Mouse (Mus musculus): ENCODE results near the gene Ces2c.
"Not testable (repeated sequence)": the region's sequence is repeated elsewhere in the genome, so short reads cannot be mapped to it uniquely, and the experiment has no call there.

Ces2c gene

DNA sequence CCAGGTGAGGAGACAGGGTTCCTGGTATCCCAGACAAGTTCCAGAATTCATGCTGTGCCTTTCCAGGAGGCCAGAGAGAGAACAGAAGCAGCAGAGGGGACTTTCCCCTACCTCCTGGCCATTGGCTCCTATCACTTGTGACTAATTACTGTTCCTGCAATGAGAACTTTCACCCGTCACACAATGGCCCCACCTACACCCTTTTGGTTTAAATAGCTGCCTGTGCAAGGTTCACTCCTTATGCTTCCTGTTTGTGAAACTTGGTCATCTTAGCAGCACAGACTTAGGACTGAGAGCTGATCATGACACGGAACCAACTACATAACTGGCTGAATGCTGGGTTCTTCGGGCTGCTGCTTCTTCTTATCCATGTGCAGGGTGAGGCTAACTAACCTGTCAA lies at the start of gene Ces2c:
Gene Ces2c, plus strand, starts transcription at position 238 of the 400 bp plus-strand sequence.
- DNase-seq (ENCODE audit: low read depth, low spot score) = peak; percentile 2

DNA sequence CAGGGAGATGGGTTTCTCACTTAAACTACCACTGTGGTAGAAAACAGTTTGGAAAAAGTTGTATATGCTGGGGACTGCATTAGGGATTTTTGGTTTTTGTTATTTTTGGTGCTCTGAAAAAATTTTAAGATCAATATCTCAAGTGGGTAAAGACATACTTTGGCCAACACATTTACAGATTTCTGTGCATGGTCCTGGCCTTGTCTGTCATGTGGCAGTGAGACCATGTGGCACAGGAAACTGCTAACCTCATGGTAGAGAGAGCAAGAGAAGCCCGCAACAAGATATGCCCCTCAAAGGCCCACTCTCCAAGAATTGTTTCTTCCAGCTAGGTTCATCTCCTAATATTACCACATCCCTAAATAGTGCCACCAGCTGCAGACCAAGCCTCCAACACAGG lies 47.5 kb upstream of the Ces2c start:
- no peak for DNase-seq (ENCODE audit: low read depth, low spot score)

DNA sequence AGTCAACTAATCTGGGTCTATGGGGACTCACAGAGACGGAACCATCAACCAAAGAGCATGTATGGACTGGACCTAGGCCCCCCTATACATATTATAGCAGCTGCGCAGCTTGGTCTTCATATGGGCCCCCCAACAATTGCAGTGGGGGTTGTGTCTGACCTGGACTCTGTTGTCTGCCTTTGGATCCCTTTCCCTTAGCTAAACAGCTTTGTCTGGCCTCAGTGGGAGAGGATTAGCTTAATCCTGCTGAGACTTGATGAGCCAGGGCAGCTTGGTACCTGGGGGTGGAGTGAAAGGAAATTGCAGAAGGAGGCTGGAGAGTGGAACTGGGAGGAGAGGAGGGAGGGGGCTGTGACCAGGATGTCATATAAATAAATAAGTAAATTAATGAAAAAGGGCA lies 40.7 kb upstream of the Ces2c start:
- no peak for DNase-seq (ENCODE audit: low read depth, low spot score)

DNA sequence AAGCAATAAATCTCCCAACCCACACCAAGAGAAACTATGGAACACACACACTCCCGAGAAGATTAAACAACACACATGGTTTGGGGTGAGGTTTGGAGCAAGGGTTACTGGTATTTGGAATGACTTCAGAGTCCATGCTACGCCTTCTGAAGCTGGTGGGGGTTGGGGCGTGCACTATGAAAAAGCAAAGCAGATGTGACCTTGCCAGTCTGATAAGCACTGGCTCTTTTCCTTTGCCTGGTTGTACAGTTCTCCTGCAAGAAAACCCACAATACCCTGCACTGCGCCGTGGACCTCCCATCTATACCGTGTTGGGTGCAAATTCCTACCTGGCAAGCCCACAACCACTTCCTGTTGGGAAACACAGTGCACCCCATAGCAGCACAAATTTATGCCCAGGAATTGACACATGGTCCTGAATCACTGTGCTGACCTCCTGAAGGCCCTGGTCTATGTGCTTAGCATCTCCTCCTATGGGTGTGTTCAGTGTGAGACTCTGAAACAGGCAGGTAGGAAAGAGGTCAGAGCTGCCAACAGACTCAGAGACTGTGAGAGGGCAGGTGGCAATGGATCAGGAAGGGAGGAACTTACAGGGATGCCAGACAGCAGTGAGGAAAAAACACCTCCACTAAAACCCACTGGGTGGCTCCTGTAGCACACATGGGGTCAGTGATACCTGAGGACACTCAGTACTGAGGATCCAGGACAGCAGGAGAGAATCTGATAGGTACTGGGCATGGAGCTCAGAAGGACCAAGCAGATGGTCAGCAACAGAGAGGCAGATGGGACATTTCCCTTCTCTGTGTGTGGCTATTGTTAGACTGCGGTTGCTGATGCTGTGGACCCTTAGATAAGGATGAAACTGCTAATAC lies 38.1 kb upstream of the Ces2c start:
- DNase-seq (ENCODE audit: low read depth, low spot score) = no peak

DNA sequence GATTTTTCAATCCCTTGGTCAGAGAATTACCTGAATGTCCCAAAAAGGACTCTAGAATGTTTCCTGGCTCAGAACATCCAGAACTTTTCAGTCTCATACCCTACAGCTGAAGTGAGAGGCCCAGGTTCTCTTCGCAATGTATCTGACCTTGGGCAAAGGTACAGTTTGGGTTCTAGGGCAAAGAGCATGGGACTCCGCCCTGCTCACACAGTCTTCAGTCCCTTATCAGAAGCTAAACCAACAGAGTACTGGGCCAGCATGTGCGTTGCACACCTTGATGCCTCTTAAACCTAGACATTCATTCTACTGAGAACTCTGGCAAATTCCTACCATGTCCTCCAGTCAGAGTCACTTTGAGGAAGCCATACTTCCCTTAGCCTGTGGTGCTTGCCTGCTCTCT lies 37.4 kb upstream of the Ces2c start:
- DNase-seq (ENCODE audit: low read depth, low spot score) = no peak

DNA sequence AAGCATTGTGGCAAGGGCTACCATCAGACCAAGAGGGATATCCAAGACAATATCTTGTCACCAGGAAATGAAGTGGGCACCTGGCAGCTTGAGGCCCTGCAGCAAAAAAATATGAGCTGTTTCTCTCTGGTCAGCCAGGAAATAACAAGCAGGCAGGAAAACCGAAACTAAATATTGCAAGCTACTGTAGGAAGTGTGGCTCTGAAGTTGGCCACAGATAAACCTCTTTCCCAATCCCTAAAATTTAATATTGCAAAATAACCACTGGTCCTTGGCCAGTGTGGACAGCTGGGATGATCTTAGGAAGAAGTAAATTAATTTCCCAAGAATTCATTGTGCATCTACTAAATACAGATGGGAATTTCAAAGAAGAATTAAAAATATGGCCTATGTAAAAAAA lies 20.0 kb upstream of the Ces2c start:
- DNase-seq (ENCODE audit: low read depth, low spot score) = no peak

DNA sequence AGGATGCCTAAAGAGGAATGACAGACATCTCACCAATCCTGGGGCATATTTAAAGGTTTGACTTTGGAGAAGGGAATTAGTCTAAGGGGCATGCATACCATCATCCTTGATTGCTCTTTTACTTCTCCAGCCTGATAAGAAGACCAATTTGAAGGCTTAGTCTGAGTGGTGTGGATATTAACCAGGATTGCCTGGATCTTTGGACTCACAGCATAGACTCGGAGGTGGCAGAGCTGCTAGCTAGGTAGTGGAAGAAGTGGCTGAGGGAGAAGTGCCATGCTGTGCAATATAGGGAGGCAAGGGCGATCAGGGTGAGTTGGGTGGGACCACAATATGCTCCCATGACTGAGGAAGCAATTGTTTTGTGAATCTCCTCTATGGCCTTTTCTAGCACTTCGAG lies 18.6 kb upstream of the Ces2c start:
- no peak for DNase-seq (ENCODE audit: low read depth, low spot score)

DNA sequence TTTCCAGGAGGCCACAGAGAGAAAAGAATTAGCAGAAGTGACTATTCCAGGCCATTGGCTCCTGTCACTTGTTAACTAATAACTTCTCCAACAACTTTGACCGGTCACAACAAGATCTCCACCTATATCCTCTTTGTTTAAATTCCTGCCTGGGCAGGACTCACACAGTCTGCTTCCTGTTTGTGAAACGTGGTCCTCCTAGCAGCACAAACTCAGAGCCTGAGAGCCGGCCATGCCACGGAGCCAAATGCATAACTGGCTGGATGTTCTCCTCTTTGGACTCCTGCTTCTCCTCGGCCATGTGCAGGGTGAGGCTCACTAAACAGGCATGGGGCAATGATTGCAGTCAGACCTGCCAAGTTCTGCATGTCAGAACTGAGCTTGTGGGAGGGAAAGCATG lies 15.4 kb upstream of the Ces2c start, which contains the start of gene Ces2b:
Gene Ces2b, plus strand, starts transcription at position 133 of the 400 bp plus-strand sequence.
- DNase-seq (ENCODE audit: low read depth, low spot score) = no peak

DNA sequence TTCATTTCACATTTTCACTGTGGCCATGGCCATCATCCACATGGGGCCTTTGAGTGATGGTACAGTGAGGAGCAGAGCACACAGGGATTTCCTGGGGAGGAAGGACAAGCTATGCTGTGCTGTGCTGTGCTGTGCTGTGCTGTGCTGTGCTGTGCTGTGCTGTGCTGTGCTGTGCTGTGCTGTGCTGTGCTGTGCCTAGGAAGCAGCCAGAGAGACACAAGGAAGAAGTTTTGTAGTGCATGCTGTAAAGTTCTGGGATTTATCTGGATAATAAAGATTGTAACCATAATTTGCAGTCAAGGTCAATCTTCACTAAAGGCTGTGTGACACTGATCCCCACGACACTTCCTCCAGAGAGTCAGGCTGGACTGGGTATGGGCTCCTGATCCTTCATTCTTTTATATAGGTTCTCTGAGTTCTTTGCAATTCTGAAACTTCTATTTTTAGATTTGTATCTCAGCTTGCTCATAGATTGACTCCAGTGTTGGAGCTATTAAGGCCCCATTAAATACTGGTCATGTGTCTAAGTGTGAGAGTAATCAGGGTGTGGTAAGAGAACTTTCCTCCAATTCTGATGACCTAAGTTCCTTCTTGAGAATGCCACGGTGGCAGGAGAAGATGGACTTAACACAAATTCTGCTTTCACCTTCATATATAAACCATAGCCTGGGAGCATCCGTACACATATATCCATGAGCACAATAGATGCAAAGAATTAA lies 5.3 kb upstream of the Ces2c start:
- no peak for DNase-seq (ENCODE audit: low read depth, low spot score)

DNA sequence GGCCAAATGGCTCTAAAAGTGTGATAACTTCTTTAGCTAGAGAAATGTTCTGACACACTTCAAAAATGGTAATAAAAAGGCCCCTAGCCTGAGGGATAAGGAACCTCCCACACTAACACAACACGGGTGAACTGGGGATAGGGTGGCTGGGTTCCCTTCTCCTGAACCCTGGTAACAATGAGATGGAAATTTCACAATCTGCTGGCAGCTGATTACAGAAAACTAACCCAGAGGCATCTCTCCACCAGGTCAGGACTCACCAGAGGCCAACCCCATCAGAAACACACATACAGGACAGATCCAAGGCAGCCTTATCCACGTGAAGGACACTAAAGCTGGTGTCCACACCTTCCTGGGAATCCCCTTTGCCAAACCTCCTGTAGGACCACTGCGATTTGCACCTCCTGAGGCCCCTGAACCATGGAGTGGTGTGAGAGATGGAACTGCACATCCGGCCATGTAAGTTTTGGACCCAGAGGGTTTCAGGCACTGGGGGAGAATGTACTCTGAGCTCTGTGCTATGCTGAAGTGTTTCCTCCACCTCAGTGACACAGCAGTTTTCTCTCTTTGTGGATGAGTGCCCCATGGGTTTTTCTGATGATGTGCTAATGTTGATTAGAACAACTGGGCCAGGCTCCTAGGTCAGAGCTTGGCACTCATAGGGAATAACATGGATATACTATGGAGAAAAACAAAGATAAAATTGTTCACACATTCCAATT lies 1.0 kb downstream of the Ces2c start:
- no peak for DNase-seq (ENCODE audit: low read depth, low spot score)

DNA sequence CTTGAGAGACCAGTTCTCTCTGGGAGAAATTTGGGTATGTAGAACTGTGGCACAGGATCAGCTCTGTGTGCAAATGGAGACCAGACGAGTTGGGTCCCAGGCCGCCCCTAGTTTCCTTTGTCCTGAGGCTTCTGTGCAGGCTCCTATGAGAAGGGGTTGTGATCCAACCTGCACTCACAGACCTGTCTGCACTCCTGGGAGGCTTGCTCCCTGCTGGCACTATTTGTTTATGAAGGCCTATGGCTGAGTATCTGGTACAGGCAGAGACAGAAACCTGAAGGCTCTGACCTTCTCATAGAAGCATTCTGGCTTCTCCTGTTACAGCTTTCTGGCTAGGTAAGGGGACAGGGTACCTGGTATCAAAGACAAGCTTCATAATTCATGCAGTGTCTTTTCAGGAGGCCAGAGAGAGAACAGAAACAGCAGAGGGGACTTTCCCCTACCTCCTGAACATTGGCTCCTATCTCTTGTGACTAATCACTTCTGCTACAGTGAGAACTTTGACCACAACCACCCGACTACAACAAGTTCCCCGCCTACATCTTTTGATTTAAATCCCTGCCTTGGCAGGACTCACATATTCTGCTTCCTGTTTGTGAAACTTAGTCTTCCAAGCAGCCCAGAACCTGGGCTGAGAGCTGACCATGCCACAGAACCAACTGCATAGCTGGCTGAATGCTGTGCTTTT lies 20.1 kb downstream of the Ces2c start:
- DNase-seq (ENCODE audit: low read depth, low spot score) = not testable (repeated sequence)

DNA sequence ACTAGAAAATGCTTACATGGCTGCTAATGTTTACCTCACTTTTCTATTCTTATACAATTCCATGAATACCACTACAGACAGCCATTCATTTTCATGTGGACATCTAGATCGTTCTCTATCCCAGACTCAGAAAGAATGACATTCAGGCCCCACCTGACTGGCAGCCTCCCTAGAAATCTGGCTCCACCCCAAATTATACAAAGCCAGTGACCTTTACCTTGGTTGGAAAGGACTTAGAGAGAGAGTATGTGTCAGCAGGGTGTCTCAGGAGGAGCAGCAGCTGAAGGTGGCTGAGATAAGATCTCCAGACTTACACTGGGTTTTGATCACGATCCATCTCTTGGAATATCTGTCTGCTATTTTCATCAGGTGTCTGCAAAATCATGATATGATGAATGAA lies 22.0 kb downstream of the Ces2c start:
- not testable (repeated sequence) for DNase-seq (ENCODE audit: low read depth, low spot score)

DNA sequence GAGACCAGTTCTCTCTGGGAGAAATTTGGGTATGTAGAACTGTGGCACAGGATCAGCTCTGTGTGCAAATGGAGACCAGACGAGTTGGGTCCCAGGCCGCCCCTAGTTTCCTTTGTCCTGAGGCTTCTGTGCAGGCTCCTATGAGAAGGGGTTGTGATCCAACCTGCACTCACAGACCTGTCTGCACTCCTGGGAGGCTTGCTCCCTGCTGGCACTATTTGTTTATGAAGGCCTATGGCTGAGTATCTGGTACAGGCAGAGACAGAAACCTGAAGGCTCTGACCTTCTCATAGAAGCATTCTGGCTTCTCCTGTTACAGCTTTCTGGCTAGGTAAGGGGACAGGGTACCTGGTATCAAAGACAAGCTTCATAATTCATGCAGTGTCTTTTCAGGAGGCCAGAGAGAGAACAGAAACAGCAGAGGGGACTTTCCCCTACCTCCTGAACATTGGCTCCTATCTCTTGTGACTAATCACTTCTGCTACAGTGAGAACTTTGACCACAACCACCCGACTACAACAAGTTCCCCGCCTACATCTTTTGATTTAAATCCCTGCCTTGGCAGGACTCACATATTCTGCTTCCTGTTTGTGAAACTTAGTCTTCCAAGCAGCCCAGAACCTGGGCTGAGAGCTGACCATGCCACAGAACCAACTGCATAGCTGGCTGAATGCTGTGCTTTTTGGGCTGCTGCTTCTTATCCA lies 39.5 kb downstream of the Ces2c start:
- DNase-seq (ENCODE audit: low read depth, low spot score) = not testable (repeated sequence)

DNA sequence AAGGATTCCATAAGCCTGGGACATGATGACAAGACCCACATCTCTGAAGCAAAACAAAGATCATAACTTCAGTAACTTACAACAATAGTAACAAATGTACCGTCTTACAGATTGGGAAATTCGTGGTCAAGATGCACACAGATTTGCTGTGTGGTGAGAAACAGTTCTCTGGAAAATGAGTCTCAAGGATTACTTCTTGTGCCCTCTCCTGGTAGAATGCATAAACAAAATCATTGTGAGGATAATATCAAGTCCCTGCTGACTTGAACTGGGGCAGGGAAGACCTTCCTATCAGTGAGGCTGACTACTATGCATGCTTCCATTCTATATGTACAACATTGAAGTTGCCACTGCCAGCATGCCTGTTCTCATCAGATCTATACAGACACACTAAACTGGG lies 54.9 kb downstream of the Ces2c start:
- no peak for DNase-seq (ENCODE audit: low read depth, low spot score)
